Mouse (Mus musculus): ENCODE results near the gene Myl7. TPM values are rescaled to one million over a fixed set of nuclear protein-coding genes. Genes with fewer than 3 reads are reported as not detected.
"Not testable (repeated sequence)": the region's sequence is repeated elsewhere in the genome, so short reads cannot be mapped to it uniquely, and the experiment has no call there.

Gene Myl7
- 0.39 and 0.50 TPM in 2 replicates for polyA plus RNA-seq (2015; fragmentation: Nextera tagmentation; extraction: Ambion mirVana)

DNA sequence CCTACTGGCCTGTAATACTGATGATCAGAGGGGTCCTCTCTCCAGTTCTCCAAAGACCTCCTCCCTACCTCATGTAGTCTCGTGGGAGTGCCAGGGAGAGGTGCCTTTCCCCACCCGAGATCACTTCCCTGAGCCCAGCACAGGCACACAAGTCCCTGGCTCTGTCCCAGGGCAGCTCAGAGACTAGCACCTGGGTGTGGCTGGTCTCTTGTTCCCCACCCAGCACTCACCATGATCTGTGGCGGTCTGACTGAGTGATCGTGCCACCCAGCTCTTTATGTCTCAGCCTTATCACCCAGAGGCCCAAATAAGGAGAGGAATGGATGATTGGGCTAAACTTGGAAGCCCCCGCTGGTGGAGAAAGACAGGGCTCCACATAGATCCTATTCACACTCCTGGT, at the start of gene Myl7:
Myl7 (minus strand) TSS at position 252 of the 400 bp plus-strand sequence.
- no peaks in the 10 kb centered on the region for H3K9me3 ChIP-seq
- ATAC-seq: no peak
- WGBS: 68% methylated on average over 5 of the region's 5 CpGs

DNA sequence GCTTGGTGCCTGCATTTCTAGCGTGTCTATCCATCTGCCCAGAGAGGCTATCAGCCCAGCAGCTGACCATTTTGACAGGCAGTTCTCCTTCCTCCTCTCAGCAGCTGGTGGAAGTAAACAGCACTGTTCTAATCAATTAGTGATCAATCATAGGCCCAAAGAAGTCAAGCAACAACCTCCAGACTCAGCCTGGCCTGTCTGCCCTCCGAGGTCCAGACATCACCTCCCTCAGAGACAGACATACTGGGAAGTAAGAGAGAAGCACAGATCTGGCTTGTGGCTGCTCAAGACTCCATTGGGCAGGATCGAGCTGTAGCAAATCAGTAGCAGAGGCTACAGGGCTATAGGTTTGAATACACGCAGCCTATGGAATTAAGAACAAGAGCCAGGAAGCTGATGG, 49.2 kb upstream of the Myl7 start:
- no peaks in the 10 kb centered on the region for H3K9me3 ChIP-seq
- no peak overlapping the region for H3K9ac ChIP-seq (replicated peaks)
- no peak overlapping the region for H3K4me2 ChIP-seq (replicated peaks)
- H3K36me3 ChIP-seq: no peaks in the 10 kb centered on the region
- H3K27ac ChIP-seq: no peak overlapping the region
- WGBS: 85% methylated on average over 4 of the region's 4 CpGs
- no peak for ATAC-seq
- H3K4me3 ChIP-seq (replicated peaks): no peak overlapping the region
- H3K4me1 ChIP-seq (replicated peaks): peaks cover 12% of the 10 kb centered on the region
- H3K27me3 ChIP-seq: no peaks in the 10 kb centered on the region

More for the DNA sequence above, at the start of gene Myl7:
- H3K4me1 ChIP-seq (replicated peaks): peaks cover 34% of the 10 kb centered on the region
- H3K4me3 ChIP-seq (replicated peaks): no peak within 1 kb of the TSS
- H3K4me2 ChIP-seq (replicated peaks): no peak within 1 kb of the TSS
- H3K27ac ChIP-seq: no peak within 1 kb of the TSS
- H3K9ac ChIP-seq (replicated peaks): no peak within 1 kb of the TSS
- H3K36me3 ChIP-seq: no peaks in the 10 kb centered on the region
- peaks cover 14% of the 10 kb centered on the region; the same call in 1 of the 2 replicates for H3K27me3 ChIP-seq

- Histone ChIP-seq H3K4me3 (replicated peaks) (no peak overlapping the region), H3K27ac (no peak overlapping the region), H3K27me3 (no peaks in the 10 kb centered on the region), H3K4me1 (replicated peaks) (peaks cover 10% of the 10 kb centered on the region), H3K9ac (replicated peaks) (no peak overlapping the region), H3K4me2 (replicated peaks) (no peak overlapping the region), H3K36me3 (no peaks in the 10 kb centered on the region), H3K9me3 (no peaks in the 10 kb centered on the region)
- no peak for ATAC-seq
- 86% methylated on average over 2 of the region's 2 CpGs for WGBS
Measured at GRCm38 (mm10) chr11:5945096-5945495, 46.5 kb upstream of the Myl7 start.

GRCm38 (mm10) chr11:5942966-5943365, 44.4 kb upstream of the Myl7 start:
- H3K27me3 ChIP-seq: no peaks in the 10 kb centered on the region
- no peaks in the 10 kb centered on the region for H3K9me3 ChIP-seq
- H3K4me2 ChIP-seq (replicated peaks): no peak overlapping the region
- no peak overlapping the region for H3K4me3 ChIP-seq (replicated peaks)
- H3K4me1 ChIP-seq (replicated peaks): no peaks in the 10 kb centered on the region
- no peak overlapping the region for H3K9ac ChIP-seq (replicated peaks)
- no peaks in the 10 kb centered on the region for H3K36me3 ChIP-seq
- no peak overlapping the region for H3K27ac ChIP-seq
- WGBS: 66% methylated on average over 6 of the region's 6 CpGs
- ATAC-seq: no peak

DNA sequence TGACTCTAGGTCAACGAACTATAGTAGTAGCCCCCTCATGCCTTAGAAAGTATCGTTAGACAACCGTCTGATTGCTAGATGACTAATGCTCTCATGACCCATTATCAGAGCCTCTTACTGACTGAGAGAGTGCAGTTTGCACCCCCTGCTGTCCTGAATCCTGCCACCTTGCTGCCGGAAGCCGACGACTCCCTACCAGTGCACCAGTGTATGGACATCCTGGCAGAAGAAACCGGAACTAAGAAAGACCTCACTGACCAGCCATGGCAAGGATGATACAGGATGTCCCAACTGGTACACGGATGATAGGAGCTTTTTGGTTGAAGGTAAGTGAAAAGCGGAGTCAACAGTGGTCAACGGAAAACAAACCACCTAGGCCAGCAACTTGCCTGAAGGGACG, 35.9 kb upstream of the Myl7 start:
- H3K27me3 ChIP-seq; H3K27ac ChIP-seq; H3K9me3 ChIP-seq; H3K9ac ChIP-seq (replicated peaks); H3K36me3 ChIP-seq; H3K4me2 ChIP-seq (replicated peaks); H3K4me1 ChIP-seq (replicated peaks); ATAC-seq; H3K4me3 ChIP-seq (replicated peaks): not testable (repeated sequence)
- WGBS: 96% methylated on average over 11 of the region's 11 CpGs

- not testable (repeated sequence) for ATAC-seq; H3K9ac ChIP-seq (replicated peaks)
- WGBS: 83% methylated on average over 6 of the region's 6 CpGs
Measured at GRCm38 (mm10) chr11:5931947-5932346, 33.4 kb upstream of the Myl7 start.

GRCm38 (mm10) chr11:5930578-5930977, 32.0 kb upstream of the Myl7 start:
- WGBS: 62% methylated on average over 1 of the region's 1 CpGs
- Histone ChIP-seq H3K27ac (no peak overlapping the region), H3K36me3 (no peaks in the 10 kb centered on the region), H3K9me3 (no peaks in the 10 kb centered on the region), H3K4me1 (replicated peaks) (no peaks in the 10 kb centered on the region), H3K9ac (replicated peaks) (no peak overlapping the region), H3K4me3 (replicated peaks) (no peak overlapping the region), H3K27me3 (no peaks in the 10 kb centered on the region), H3K4me2 (replicated peaks) (no peak overlapping the region)
- ATAC-seq: no peak

More at GRCm38 (mm10) chr11:5931947-5932346, 33.4 kb upstream of the Myl7 start:
- H3K27ac ChIP-seq; H3K36me3 ChIP-seq; H3K4me2 ChIP-seq (replicated peaks); H3K4me1 ChIP-seq (replicated peaks); H3K4me3 ChIP-seq (replicated peaks); H3K27me3 ChIP-seq; H3K9me3 ChIP-seq: not testable (repeated sequence)

- Histone ChIP-seq H3K4me1 (replicated peaks) (no peaks in the 10 kb centered on the region), H3K4me2 (replicated peaks) (no peak overlapping the region), H3K36me3 (no peaks in the 10 kb centered on the region), H3K4me3 (replicated peaks) (no peak overlapping the region), H3K9ac (replicated peaks) (no peak overlapping the region), H3K9me3 (no peaks in the 10 kb centered on the region), H3K27ac (no peak overlapping the region), H3K27me3 (no peaks in the 10 kb centered on the region)
- ATAC-seq: no peak
- WGBS: 93% methylated on average over 3 of the region's 3 CpGs
Measured at GRCm38 (mm10) chr11:5926696-5927220, 28.2 kb upstream of the Myl7 start.

GRCm38 (mm10) chr11:5924699-5925098, 26.1 kb upstream of the Myl7 start:
- H3K4me2 ChIP-seq (replicated peaks): no peak overlapping the region
- ATAC-seq: no peak
- H3K4me1 ChIP-seq (replicated peaks): no peaks in the 10 kb centered on the region
- no peaks in the 10 kb centered on the region for H3K27me3 ChIP-seq
- no peak overlapping the region for H3K27ac ChIP-seq
- 64% methylated on average over 8 of the region's 8 CpGs for WGBS
- H3K9me3 ChIP-seq: no peaks in the 10 kb centered on the region
- no peak overlapping the region for H3K9ac ChIP-seq (replicated peaks)
- no peaks in the 10 kb centered on the region for H3K36me3 ChIP-seq
- no peak overlapping the region for H3K4me3 ChIP-seq (replicated peaks)

GRCm38 (mm10) chr11:5920323-5920960, 21.9 kb upstream of the Myl7 start:
- no peaks in the 10 kb centered on the region for H3K4me1 ChIP-seq (replicated peaks)
- no peak overlapping the region for H3K4me2 ChIP-seq (replicated peaks)
- H3K4me3 ChIP-seq (replicated peaks): no peak overlapping the region
- no peaks in the 10 kb centered on the region for H3K9me3 ChIP-seq
- H3K27me3 ChIP-seq: no peaks in the 10 kb centered on the region
- 31% methylated on average over 17 of the region's 17 CpGs for WGBS
- no peak overlapping the region for H3K27ac ChIP-seq
- no peaks in the 10 kb centered on the region for H3K36me3 ChIP-seq
- no peak for ATAC-seq
- H3K9ac ChIP-seq (replicated peaks): no peak overlapping the region

DNA sequence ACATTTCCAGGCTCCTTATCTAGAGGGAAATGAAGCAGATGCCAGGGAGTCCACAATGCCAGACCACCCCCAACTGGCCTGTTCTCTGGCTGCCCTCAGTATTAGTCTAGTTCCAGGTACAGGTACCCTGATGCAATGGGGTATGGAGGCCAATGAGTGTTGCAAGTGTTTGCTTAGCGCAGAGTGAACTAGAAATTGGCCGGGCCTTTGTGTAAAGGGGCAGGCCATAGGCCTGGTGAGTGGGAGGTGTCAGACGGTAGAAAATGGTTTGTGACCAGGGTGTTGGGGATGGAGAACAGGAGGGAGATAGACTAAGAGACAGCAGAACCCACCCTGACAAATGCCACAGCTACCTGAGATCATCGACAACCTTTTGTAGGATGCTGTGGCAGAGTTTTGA, 21.0 kb upstream of the Myl7 start:
- Histone ChIP-seq H3K9ac (replicated peaks) (no peak overlapping the region), H3K4me2 (replicated peaks) (no peak overlapping the region), H3K4me3 (replicated peaks) (no peak overlapping the region), H3K4me1 (replicated peaks) (no peaks in the 10 kb centered on the region), H3K27ac (no peak overlapping the region), H3K27me3 (no peaks in the 10 kb centered on the region), H3K36me3 (no peaks in the 10 kb centered on the region), H3K9me3 (no peaks in the 10 kb centered on the region)
- 93% methylated on average over 4 of the region's 4 CpGs for WGBS
- no peak for ATAC-seq

DNA sequence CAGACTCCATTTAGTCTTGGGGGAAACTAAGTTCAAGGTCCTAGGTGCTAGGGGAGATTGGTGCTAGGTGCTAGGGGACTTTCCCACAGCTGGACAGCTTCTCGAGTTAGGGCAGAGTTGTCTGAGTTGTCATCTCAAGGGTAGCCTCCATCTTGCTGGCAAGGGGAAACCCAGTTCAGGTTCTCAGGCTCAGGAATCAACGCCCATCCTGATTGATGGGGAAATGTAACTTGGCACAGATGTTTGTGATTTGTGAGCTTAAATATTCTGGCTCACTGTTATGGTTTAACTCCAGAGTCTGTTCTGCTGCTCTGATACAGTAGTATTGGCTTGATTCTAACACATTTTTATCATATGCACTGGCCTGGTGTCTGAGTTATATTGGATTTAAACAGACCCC, 19.5 kb upstream of the Myl7 start:
- Histone ChIP-seq H3K4me3 (replicated peaks) (no peak overlapping the region), H3K4me1 (replicated peaks) (no peaks in the 10 kb centered on the region), H3K27ac (no peak overlapping the region), H3K36me3 (no peaks in the 10 kb centered on the region), H3K4me2 (replicated peaks) (no peak overlapping the region), H3K9ac (replicated peaks) (no peak overlapping the region), H3K27me3 (no peaks in the 10 kb centered on the region), H3K9me3 (no peaks in the 10 kb centered on the region)
- WGBS: 71% methylated on average over 2 of the region's 2 CpGs
- ATAC-seq: no peak

DNA sequence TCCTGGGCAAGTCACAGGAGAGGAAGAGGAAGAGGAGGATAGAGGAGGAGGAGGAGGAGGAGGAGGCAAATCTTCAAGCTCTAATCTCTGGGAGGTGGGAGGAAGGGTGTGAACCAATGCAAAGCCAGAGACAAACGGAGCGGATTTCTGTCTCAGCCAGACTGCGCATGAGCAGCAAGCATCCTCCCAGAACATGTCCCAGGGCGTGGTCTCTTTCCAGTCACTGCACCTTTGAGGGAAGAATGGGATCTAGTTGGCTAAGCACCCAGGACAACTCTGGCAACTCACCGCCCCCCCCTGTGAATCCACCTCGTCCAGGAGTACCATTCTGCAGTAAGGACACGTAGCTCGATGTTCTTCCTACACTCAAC, 17.6 kb upstream of the Myl7 start:
- Histone ChIP-seq H3K27ac (no peak overlapping the region), H3K9ac (replicated peaks) (no peak overlapping the region)
- WGBS: 76% methylated on average over 8 of the region's 8 CpGs

More for the DNA sequence above, 17.6 kb upstream of the Myl7 start:
- no peaks in the 10 kb centered on the region for H3K9me3 ChIP-seq
- no peak overlapping the region for H3K4me3 ChIP-seq (replicated peaks)
- H3K4me2 ChIP-seq (replicated peaks): no peak overlapping the region
- no peaks in the 10 kb centered on the region for H3K27me3 ChIP-seq
- no peak for ATAC-seq
- H3K36me3 ChIP-seq: no peaks in the 10 kb centered on the region
- no peaks in the 10 kb centered on the region for H3K4me1 ChIP-seq (replicated peaks)
